1 mouse cellular context compared by ENCODE assay signal in genomic region chr11:97986738-97987465, GRCm38 (mm10).
A peak's percentile ranks its signal among the peaks of the same experiment; 100 is the strongest.
TF ChIP-seq lines count a peak whose summit lies in the region.

No protein-coding gene starts in this region.

TF ChIP-seq in MEL, 35 proteins besides CTCF, POLR2A, EP300 and RAD21 (continued from another document):
- TF ChIP-seq MAZ (IDR thresholded peaks at IDR 0.05; ENCODE audit: low read depth, low read length) (0 out of 2 replicates have a peak, but pooled peaks have one; percentile 15), ZKSCAN1 (IDR thresholded peaks at IDR 0.05; ENCODE audit: low read depth, low read length) (no peak), ZMIZ1 (IDR thresholded peaks at IDR 0.05; ENCODE audit: low read depth, low read length) (no peak), NRF1 (IDR thresholded peaks at IDR 0.05; ENCODE audit: insufficient read depth, low read depth, low read length, poor library complexity, severe bottlenecking) (0 out of 2 replicates have a peak, but pooled peaks have one; percentile 4), ZC3H11A (IDR thresholded peaks at IDR 0.05; ENCODE audit: low read depth, low read length) (no peak)
